Mouse (Mus musculus) B cell, adult 62 days (primary cell): ENCODE data around the gene Fgf18. TPM values are rescaled to one million over a fixed set of nuclear protein-coding genes. Genes with fewer than 3 reads are reported as not detected.

Experiments
- total RNA-seq: library from RNA; stranded (reverse); gene quantifications from 4 replicates; pipeline ENCODE4 v1.2.4, GENCODE M21; 2023

The Fgf18 gene
- total RNA-seq, result not detected in 4 replicates

GRCm38 (mm10) chr11:33147171-33147571 is at the start of gene Fgf18:
Fgf18 (minus strand) TSS chr11:33147400.

GRCm38 (mm10) chr11:33162998-33163506 is 15.9 kb upstream of the Fgf18 start, which contains the start of gene Npm1:
Npm1 (minus strand) TSS chr11:33163206.

Other genes with a start within 250 kb of the Fgf18 start
- 468 to 550 TPM (median 522 TPM) in 4 replicates for gene Npm1, start 15.8 kb upstream of the Fgf18 start, total RNA-seq
- gene Tlx3, start 56.2 kb upstream of the Fgf18 start, total RNA-seq, result not detected in 4 replicates
- not detected in 4 replicates for gene Gm12117, start 129.3 kb upstream of the Fgf18 start, total RNA-seq